Mouse (Mus musculus) mouse trophoblast stem cell (cell line): ENCODE data around the gene Arid2.
"Not testable (repeated sequence)": the region's sequence is repeated elsewhere in the genome, so short reads cannot be mapped to it uniquely, and the experiment has no call there.

ENCODE experiments used
- in situ Hi-C, 2 experiments: fragments of 300-500 bp; cut with MseI, MboI; formaldehyde crosslinking; loops; 2 replicates in 1 of 2; 3 replicates in 1 of 2; pipeline ENCODE4 v1.15.1; 2025

Gene Arid2

DNA sequence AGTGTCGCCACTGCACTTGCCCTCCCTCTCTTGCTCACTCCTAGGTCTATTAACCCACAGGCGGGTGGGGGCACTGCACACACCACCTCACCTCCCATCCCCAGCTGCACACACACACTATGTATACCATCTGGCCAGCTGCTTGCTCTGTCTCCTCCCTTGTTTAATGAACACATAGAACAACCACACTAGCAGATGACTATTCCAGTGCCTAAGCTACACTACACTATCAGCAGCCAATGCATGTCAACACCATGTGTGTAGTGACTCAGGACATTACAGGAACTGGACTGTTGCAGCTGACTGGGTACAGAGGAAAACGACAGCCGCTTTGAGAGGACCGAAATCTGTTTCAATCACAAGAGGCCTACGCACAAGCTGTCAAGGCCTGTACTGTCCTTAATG lies 121.4 kb downstream of the Arid2 start:
- in situ Hi-C loops = no loop called here

DNA sequence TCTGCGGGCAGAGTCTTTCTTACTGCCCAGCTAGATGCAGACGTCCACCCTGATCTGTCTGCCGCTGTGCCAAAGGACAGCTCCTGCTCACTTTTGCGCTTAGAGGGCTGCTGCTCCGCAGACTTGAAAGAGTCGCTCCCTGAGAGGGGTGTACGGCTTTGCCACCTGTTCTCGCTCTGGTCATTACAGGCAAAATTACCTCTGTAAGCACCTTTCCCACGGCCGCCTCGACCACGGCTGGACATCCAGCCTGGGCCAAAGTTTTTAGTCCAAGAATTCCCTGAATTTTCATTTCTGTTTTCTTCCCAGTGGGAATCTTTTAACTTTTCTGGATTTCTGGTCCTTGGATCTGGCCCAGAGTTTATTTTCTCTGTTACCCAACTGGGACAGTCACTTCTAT lies 130.8 kb downstream of the Arid2 start:
- in situ Hi-C loops = no loop called here

DNA sequence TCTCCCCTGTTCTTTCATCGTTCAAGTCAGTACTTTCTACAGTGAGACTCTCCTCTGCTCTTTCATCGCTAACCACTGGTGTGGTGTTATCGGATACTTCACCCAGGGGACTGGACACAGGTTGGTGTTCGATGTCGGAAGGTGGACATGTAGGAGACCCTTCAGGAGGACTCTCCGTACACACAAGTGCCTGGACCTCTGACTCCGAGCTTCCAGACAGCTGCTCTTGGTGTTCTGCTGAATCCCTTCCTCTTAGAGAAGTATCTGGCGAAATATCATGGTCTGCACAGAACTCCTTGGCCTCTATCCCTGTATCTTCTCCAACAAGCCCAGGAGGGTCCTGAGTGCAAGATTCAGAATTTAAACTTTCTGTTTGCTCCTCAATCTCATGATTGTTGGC lies 132.6 kb downstream of the Arid2 start:
- in situ Hi-C loops = no loop called here

DNA sequence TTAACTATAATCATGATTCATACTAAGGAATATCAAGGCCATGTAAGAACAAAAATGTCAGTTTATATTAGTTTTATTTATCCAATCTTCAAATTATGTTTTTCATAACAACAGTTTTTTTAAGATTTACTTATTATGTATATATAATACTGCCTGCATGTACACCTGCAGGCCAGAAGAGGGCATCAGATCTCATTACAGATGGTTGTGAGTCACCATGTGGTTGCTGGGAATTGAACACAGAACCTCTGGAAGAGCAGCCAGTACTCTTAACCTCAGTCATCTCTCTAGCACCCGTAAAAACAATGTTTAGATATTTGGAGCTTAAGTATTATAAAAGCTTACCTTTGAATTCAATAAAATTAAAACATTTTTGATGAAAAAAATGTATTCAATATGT lies 146.9 kb downstream of the Arid2 start:
- in situ Hi-C loops = no loop called here

DNA sequence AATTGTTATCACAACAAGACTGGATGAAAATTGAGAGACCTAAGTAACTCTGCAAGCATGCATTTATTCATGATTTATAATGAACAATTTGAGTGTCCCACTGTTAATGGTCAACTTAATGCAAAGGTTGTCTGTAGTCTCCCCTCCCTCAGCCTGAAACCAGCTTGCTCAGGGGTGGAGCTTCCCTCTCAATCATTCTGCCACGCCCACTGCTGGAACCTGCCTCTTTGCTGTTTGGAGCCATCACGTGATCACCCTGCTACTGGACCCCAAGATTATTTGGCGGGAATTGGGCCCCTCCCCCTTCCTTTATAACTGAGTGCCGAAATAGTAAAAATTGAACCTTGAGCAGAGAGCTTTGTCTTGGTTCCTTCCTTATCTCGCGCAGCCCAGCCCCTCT lies 154.2 kb downstream of the Arid2 start:
- in situ Hi-C loops = not testable (repeated sequence)

DNA sequence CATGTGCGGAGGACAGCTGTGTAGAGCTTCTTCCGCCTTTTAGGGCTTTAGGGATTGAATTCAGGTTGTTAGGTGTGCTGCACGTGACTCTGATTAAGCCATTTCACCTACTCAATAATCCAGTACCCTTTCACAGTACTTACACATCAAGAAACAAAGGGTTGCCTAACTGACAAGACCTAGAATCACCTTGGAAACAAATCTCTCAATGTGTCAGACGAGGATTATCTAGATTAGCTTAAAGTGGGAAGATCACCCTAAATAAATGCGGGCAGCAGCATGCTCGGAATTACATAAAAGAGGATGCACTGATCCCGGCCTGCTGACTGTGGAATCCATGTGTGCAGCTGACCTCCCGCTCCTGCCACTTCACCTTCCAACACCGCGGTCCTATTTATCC lies 159.5 kb downstream of the Arid2 start:
- in situ Hi-C loops = no loop called here

DNA sequence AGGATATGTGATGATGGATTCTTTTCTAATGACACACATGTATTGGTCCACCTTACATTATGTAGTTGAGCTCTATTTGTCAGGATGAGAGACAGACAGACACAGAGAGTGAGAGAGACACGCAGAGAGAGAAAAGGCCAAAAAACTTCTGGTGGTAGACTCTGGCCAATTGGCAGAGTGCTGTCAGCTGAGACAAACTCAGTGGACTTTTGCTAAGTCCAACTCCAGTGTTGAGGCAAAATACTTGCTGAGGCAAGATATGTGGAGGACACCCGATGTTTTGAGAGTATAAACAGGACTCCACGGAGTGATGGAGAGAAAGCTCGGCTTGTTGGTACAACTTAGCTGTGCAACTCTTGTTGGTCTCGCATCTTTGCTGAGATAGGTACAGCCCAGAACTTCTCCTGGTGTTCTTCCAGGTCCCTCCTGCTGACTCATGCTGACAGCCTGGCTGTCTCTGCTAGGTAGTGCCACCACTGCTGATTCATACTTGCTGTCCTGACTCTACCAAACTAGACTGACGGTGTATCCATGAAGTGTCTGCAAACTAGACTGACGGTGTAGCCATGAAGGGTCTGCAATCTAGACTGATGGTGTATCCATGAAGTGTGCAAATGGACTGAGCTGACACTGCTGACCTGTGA lies 161.5 kb downstream of the Arid2 start:
- in situ Hi-C loops = no loop called here

DNA sequence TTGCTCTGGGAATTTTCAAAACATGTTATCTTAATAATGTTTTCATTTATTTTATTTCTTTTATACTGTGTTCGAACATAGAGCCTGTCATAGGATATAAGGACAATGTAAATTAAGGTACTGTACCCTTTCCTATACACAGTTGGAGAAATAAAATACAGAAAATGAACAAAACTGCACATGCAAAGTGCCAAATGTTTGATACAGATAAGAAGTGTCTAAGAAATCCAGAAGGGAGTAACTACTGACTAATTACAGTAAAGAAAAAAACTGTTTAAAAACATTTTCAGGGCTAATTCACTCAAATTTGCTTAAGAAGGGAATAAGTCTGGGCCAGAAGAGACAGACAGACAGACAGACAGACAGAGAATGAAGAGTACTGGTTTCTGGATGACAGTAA lies 166.0 kb downstream of the Arid2 start:
- in situ Hi-C loops = no loop called here
